25 mouse cellular contexts compared by ENCODE assay signal in genomic region chr5:109860402-109860801, GRCm38 (mm10).
"Had no signal": no experiment of that assay in that cellular context is flagged by ENCODE, and none has a peak within 500 bp of the region (broad histone marks: within the 10 kb centered on the region; RNA-seq: fewer than 3 reads in every experiment).

No protein-coding gene starts in this region.

- H3K4me2 ChIP-seq: heart, embryonic 13.5 days; heart, embryonic 15.5 days; hindbrain, embryonic 13.5 days; hindbrain, embryonic 15.5 days; limb, embryonic 13.5 days; limb, embryonic 15.5 days; liver, embryonic 12.5 days had no signal

- H3K9me3 ChIP-seq: heart, embryonic 10.5 days; heart, embryonic 15.5 days; hindbrain, embryonic 15.5 days; limb, embryonic 13.5 days; limb, embryonic 15.5 days; liver, embryonic 12.5 days had no signal

- H3K27me3 ChIP-seq: heart, embryonic 13.5 days; heart, embryonic 15.5 days; hindbrain, embryonic 13.5 days; hindbrain, embryonic 15.5 days; limb, embryonic 13.5 days; limb, embryonic 15.5 days; liver, embryonic 12.5 days had no signal

- H3K4me3 ChIP-seq: heart, embryonic 10.5 days; heart, embryonic 13.5 days; heart, embryonic 15.5 days; hindbrain, embryonic 13.5 days; hindbrain, embryonic 15.5 days; layer of hippocampus, adult 2 months; limb, embryonic 13.5 days; limb, embryonic 15.5 days; liver, embryonic 12.5 days had no signal

- ATAC-seq: hindbrain, postnatal 0 days; intestine, embryonic 16.5 days; liver, embryonic 12.5 days had no signal

- H3K27ac ChIP-seq: heart, embryonic 10.5 days; heart, embryonic 13.5 days; heart, embryonic 15.5 days; hindbrain, embryonic 13.5 days; hindbrain, embryonic 15.5 days; hindbrain, postnatal 0 days; layer of hippocampus, adult 2 months; limb, embryonic 13.5 days; limb, embryonic 15.5 days; liver, embryonic 12.5 days; liver, embryonic 14.5 days had no signal

- H3K9ac ChIP-seq: heart, embryonic 13.5 days; heart, embryonic 15.5 days; hindbrain, embryonic 13.5 days; hindbrain, embryonic 15.5 days; limb, embryonic 13.5 days; limb, embryonic 15.5 days; liver, embryonic 12.5 days; liver, embryonic 14.5 days had no signal

- H3K36me3 ChIP-seq: heart, embryonic 10.5 days; heart, embryonic 13.5 days; heart, embryonic 15.5 days; hindbrain, embryonic 13.5 days; hindbrain, embryonic 15.5 days; limb, embryonic 13.5 days; limb, embryonic 15.5 days; liver, embryonic 12.5 days had no signal

- DNase-seq: gastrocnemius, postnatal 10 days; gastrocnemius, postnatal 25 days; heart, adult 18-20 months; heart, postnatal 14 days; heart, postnatal 36 days; kidney, adult 11 months; kidney, adult 8-10 months; kidney, postnatal 10 days; kidney, postnatal 25 days; kidney, postnatal 4 days; layer of hippocampus, postnatal 36 days; left cerebral cortex, postnatal 4 days; lung, adult 18-20 months had no signal

- H3K4me1 ChIP-seq: heart, embryonic 10.5 days; heart, embryonic 13.5 days; heart, embryonic 15.5 days; hindbrain, embryonic 13.5 days; hindbrain, embryonic 15.5 days; limb, embryonic 13.5 days; limb, embryonic 15.5 days; liver, embryonic 12.5 days had no signal
